Mouse (Mus musculus) liver, postnatal 0 days (tissue): ENCODE measurements at regions not wholly inside any gene's neighbourhood (a gene's known extent, or its start where the extent isn't known, plus 50 kb on each side); places are given as distances from the start of the nearest gene placed in this dataset.

Experiments used
- CTCF ChIP-seq: sonication (generic); IDR thresholded peaks from 2 replicates; pipeline ENCODE4 v1.5.1; 2016; ENCODE audit warnings: antibody characterized with exemption, low read depth
- EP300 ChIP-seq: IDR thresholded peaks from 2 replicates; pipeline ENCODE4 v1.6.1; 2016; ENCODE audit warnings: antibody characterized with exemption, low read depth, mild to moderate bottlenecking

GRCm38 (mm10) chr6:117104047-117104446, 64.3 kb upstream of the Cxcl12 start:
- TF ChIP-seq EP300 (no peak), CTCF (no peak)
